Mouse (Mus musculus) thymus, postnatal 10 days (tissue): ENCODE measurements around the gene Akp3.
A peak's percentile ranks its signal among the peaks of the same experiment; 100 is the strongest.

Source experiments
- DNase-seq, 2 experiments: peaks; one replicate each; pipeline ENCODE4 v3.0.0; 2021; ENCODE audit warnings: low spot score in 2 of 2

Gene Akp3

GRCm38 (mm10) chr1:87154501-87155120, 29.8 kb downstream of the Akp3 start:
- no peak for DNase-seq

GRCm38 (mm10) chr1:87155531-87156198, 30.9 kb downstream of the Akp3 start:
- no peak for DNase-seq

GRCm38 (mm10) chr1:87156199-87156587, 31.4 kb downstream of the Akp3 start, which contains the start of gene Ecel1:
Gene Ecel1, minus strand, starts transcription at chr1:87156521.
- no peak for DNase-seq

- DNase-seq, result no peak
Measured at GRCm38 (mm10) chr1:87159396-87159795, 34.6 kb downstream of the Akp3 start.

- no peak for DNase-seq
Measured at GRCm38 (mm10) chr1:87164164-87164795, 39.5 kb downstream of the Akp3 start.

- no peak for DNase-seq
Measured at GRCm38 (mm10) chr1:87164796-87165184, 40.0 kb downstream of the Akp3 start.

- no peak for DNase-seq
Measured at GRCm38 (mm10) chr1:87170458-87170857, 45.7 kb downstream of the Akp3 start.

GRCm38 (mm10) chr1:87171312-87171711, 46.5 kb downstream of the Akp3 start:
- DNase-seq, result no peak

- no peak for DNase-seq
Measured at GRCm38 (mm10) chr1:87172316-87172715, 47.5 kb downstream of the Akp3 start.

GRCm38 (mm10) chr1:87174006-87174955, 49.5 kb downstream of the Akp3 start:
- peak; percentile 34 to 70 for DNase-seq

- DNase-seq, result no peak
Measured at GRCm38 (mm10) chr1:87175852-87176292, 51.1 kb downstream of the Akp3 start.
